Mouse (Mus musculus) hindbrain, embryonic 16.5 days (tissue): ENCODE results near the gene Nek4. TPM values are rescaled to one million over a fixed set of nuclear protein-coding genes. Genes with fewer than 3 reads are reported as not detected.

Source experiments
- ATAC-seq: fragments of 200-750 bp; cut with Nextera tagmentation; 2 replicates; pipeline ENCODE4 v1.8.0; 2017; ENCODE audit warnings: moderate TSS enrichment, moderate library complexity
- H3K27ac ChIP-seq: fragments of 300-500 bp; sonication (generic); 2 replicates; pipeline ENCODE4 v1.5.1; 2014; ENCODE audit warnings: low read depth, mild to moderate bottlenecking, control low read depth, low read length, moderate library complexity
- H3K27me3 ChIP-seq: fragments of 300-500 bp; sonication (generic); replicated peaks from 2 replicates; pipeline ENCODE4 v1.6.1; 2014; ENCODE audit warnings: low read length; ENCODE audit not compliant: control insufficient read depth, insufficient read depth
- H3K36me3 ChIP-seq: fragments of 300-500 bp; sonication (generic); 2 replicates; pipeline ENCODE4 v1.6.1; 2014; ENCODE audit warnings: mild to moderate bottlenecking, low read length, moderate library complexity, mixed read lengths; ENCODE audit not compliant: control insufficient read depth, insufficient read depth
- H3K4me1 ChIP-seq: fragments of 300-500 bp; sonication (generic); 2 replicates; pipeline ENCODE4 v1.6.1; 2014; ENCODE audit warnings: low read depth, low read length; ENCODE audit not compliant: control insufficient read depth, insufficient read depth
- H3K4me2 ChIP-seq: fragments of 300-500 bp; sonication (generic); 2 replicates; pipeline ENCODE4 v1.6.1; 2014; ENCODE audit warnings: mild to moderate bottlenecking, low read length, control low read depth, moderate library complexity
- H3K4me3 ChIP-seq: fragments of 300-500 bp; sonication (generic); 2 replicates; pipeline ENCODE4 v1.5.1; 2014; ENCODE audit warnings: mild to moderate bottlenecking, low read length, control low read depth, moderate library complexity
- H3K9ac ChIP-seq: fragments of 300-500 bp; sonication (generic); 2 replicates; pipeline ENCODE4 v1.6.1; 2014; ENCODE audit warnings: low read depth, mild to moderate bottlenecking, control low read depth, low read length, moderate library complexity
- H3K9me3 ChIP-seq: fragments of 300-500 bp; sonication (generic); 2 replicates; pipeline ENCODE4 v1.6.1; 2014; ENCODE audit warnings: mild to moderate bottlenecking, low read length, moderate library complexity; ENCODE audit not compliant: control insufficient read depth
- WGBS: fragments of 180-500 bp; shearing (Covaris S2); extraction: QIAGEN DNeasy Blood & Tissue Kit; methylation state at CpG from one replicate; pipeline ENCODE4 v1.1.7; 2014; 5-methylcytosine and 5-hydroxymethylcytosine counted together
- polyA plus RNA-seq: library from polyadenylated mRNA; unstranded; fragments of >200 nt; fragmentation: Nextera tagmentation; extraction: Ambion mirVana; gene quantifications from 2 replicates; pipeline ENCODE4 v1.2.1, GENCODE M21; 2015

The Nek4 gene
- polyA plus RNA-seq, 1 experiment from 2014 or later, result 15.6 TPM

DNA sequence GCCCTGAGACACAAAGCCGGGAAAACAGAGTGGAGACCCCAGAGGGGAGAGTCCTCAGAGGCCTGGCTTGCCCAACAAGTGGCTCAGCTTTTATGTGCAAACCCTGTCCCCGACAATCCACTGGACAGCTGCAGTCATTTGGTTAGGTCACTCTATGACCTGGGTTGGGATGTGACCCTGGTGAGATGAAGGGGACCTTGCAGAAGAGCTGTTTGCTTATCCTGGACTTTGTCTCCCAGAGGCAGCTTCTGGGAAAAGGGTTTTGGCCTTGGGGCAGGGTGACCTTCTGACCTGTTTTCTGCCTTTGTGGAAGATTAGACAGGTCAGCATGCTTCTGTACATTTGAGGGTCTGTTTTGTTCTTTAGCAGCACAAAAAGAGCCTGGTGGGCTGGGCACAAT is 6.4 kb upstream of the Nek4 start:
- Histone ChIP-seq H3K27ac (no peak overlapping the region), H3K4me1 (no peaks in the 10 kb centered on the region), H3K27me3 (no peaks in the 10 kb centered on the region), H3K36me3 (no peaks in the 10 kb centered on the region), H3K4me2 (no peak overlapping the region), H3K4me3 (no peak overlapping the region), H3K9ac (no peak overlapping the region), H3K9me3 (no peaks in the 10 kb centered on the region)
- no peak for ATAC-seq
- 88% methylated on average over 2 of the region's 2 CpGs for WGBS

DNA sequence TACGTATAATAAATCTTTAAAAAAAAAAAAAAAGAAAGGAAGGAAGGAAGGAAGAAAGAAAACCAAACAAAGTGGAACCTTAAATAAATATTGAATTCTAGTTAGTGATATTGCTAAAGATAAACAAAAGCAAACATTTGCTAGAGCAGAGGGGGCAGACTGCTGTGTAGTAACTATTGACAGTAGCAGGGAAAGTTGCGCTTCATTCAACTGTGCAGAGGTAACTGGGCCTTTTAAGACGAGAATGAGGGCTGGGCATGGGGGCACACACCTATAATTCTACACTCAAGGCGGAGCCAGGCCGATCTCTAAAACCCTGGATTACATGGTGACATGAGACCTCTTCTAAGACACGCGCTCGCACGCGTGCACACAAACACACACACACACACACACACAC is 1.2 kb upstream of the Nek4 start:
- ATAC-seq, result no peak
- Histone ChIP-seq H3K4me1 (peaks cover 7% of the 10 kb centered on the region), H3K27ac (no peak overlapping the region), H3K9ac (no peak overlapping the region), H3K36me3 (peaks cover 5% of the 10 kb centered on the region; the same call in 1 of the 2 replicates), H3K9me3 (no peaks in the 10 kb centered on the region), H3K4me2 (no peak overlapping the region), H3K4me3 (no peak overlapping the region), H3K27me3 (no peaks in the 10 kb centered on the region)
- 96% methylated on average over 10 of the region's 10 CpGs for WGBS

DNA sequence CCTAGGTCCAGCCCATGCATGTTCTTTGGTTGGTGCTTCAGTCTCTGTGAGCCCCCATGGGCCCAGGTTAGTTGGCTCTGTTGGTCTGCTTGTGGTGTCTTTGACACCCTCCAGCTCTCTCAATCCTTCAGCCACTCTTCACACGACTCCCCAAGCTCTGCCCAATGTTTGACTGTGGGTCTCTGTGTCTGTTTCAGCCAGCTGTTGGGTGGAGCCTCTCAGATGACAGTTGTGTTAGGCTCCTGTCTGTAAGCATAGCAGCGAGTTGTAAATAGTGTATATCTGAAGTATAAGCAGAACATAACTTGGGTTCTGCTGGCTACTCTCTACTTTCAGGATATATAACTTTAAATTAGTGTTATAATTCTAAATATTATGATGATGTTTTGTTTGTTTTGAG is 7.3 kb downstream of the Nek4 start:
- H3K9me3 ChIP-seq, result no peaks in the 10 kb centered on the region
- whole genome bisulfite sequencing, result 83% methylated on average over 2 of the region's 2 CpGs
- no peaks in the 10 kb centered on the region for H3K27me3 ChIP-seq
- H3K36me3 ChIP-seq, result peaks cover 16% of the 10 kb centered on the region
- H3K27ac ChIP-seq, result no peak overlapping the region
- ATAC-seq, result no peak
- H3K4me2 ChIP-seq, result no peak overlapping the region
- no peak overlapping the region for H3K4me3 ChIP-seq
- no peaks in the 10 kb centered on the region for H3K4me1 ChIP-seq
- H3K9ac ChIP-seq, result no peak overlapping the region

DNA sequence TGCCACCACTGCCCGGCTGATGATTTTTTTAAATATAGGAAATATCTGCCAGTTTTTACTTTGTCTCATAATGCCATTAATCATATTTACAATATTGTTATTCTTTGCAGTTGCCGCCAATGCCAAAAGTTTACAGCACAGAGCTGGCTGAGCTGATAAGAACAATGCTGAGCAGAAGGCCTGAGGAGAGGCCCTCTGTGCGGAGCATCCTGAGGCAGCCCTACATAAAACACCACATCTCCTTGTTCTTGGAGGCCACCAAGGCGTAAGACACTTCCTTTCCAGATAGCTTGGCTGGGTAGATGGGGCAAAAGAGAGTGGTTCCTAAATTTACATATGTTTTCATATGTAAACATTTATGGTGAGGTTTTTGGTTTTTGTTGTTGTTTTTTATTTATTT is 7.9 kb downstream of the Nek4 start:
- ATAC-seq, result no peak
- Histone ChIP-seq H3K4me1 (no peaks in the 10 kb centered on the region), H3K4me2 (no peak overlapping the region), H3K27me3 (no peaks in the 10 kb centered on the region), H3K9ac (no peak overlapping the region), H3K9me3 (no peaks in the 10 kb centered on the region), H3K36me3 (peaks cover 13% of the 10 kb centered on the region), H3K4me3 (no peak overlapping the region), H3K27ac (no peak overlapping the region)
- 93% methylated on average over 4 of the region's 4 CpGs for WGBS

DNA sequence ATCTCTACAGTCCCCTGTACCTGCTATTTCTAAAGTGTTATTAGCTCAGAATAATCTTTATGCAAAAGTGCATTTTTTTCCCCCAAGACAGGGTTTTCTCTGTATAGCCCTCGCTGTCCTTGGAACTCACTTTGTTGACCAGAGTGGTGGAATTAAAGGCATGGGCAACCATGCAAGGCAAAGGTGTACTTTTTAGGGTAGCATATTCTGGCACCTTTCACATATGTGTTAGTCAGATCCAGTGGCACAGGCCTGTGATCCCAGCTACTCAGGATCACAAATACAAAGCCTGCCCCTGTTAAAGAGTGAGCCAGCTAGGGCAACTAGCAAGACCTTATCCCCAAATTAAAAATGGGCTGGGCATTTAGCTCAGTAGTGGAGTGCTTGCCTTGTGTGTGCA is 9.2 kb downstream of the Nek4 start:
- WGBS, result 91% methylated on average over 1 of the region's 1 CpGs
- H3K27me3 ChIP-seq, result no peaks in the 10 kb centered on the region
- no peak for ATAC-seq
- H3K4me1 ChIP-seq, result no peaks in the 10 kb centered on the region
- no peaks in the 10 kb centered on the region for H3K9me3 ChIP-seq
- H3K27ac ChIP-seq, result no peak overlapping the region
- peaks cover 13% of the 10 kb centered on the region; the same call in 1 of the 2 replicates for H3K36me3 ChIP-seq
- H3K4me3 ChIP-seq, result no peak overlapping the region
- no peak overlapping the region for H3K9ac ChIP-seq
- H3K4me2 ChIP-seq, result no peak overlapping the region

DNA sequence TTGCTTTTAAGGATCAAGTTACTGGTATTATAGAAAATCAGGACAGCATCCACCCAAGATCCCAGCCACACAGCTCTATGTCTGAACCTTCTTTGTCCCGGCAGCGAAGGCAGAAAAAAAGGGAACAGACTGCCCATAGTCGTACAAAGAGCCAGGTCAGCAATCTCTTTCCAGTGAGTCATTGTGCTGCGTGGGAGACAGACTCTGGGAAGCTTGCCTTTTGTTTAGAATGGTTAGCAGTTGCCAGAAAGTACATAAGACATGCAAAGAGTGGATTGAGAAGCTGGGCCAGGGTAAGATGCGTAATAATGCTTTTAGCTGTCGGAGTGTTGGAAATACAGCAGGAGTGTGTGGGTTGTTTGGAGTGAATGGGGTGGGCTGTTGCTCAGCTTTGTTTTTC is 23.0 kb downstream of the Nek4 start:
- WGBS, result 45% methylated on average over 6 of the region's 6 CpGs
- Histone ChIP-seq H3K36me3 (peaks cover 13% of the 10 kb centered on the region), H3K27ac (0 out of 2 replicates have a peak overlapping the region, but pooled peaks have one; percentile 23), H3K9ac (no peak overlapping the region), H3K4me3 (no peak overlapping the region), H3K4me2 (no peak overlapping the region), H3K4me1 (no peaks in the 10 kb centered on the region), H3K9me3 (no peaks in the 10 kb centered on the region), H3K27me3 (no peaks in the 10 kb centered on the region)
- peak; percentile 78 for ATAC-seq

DNA sequence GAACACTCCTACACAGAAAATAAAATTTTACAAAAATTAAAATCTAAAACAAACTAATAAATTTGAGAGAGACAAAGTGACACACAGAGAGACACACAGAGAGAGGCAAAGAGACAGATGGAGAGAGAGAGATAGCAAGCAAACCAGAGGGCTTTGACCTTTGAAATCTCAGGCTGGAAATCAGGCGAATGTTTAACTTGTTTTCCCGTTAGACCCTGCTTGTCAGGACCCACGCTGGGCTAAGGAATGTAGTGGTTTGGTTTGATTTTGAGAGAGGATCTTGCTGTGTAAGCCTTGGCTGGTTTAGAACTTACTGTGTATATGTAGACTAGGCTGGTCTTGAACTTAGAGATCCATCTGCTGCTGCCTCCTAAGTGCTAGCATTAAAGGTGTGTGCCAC is 25.0 kb downstream of the Nek4 start:
- Histone ChIP-seq H3K9me3 (no peaks in the 10 kb centered on the region), H3K9ac (no peak overlapping the region), H3K4me1 (no peaks in the 10 kb centered on the region), H3K4me3 (no peak overlapping the region), H3K27me3 (no peaks in the 10 kb centered on the region), H3K27ac (no peak overlapping the region), H3K36me3 (peaks cover 13% of the 10 kb centered on the region), H3K4me2 (no peak overlapping the region)
- 90% methylated on average over 3 of the region's 3 CpGs for WGBS
- ATAC-seq, result no peak

DNA sequence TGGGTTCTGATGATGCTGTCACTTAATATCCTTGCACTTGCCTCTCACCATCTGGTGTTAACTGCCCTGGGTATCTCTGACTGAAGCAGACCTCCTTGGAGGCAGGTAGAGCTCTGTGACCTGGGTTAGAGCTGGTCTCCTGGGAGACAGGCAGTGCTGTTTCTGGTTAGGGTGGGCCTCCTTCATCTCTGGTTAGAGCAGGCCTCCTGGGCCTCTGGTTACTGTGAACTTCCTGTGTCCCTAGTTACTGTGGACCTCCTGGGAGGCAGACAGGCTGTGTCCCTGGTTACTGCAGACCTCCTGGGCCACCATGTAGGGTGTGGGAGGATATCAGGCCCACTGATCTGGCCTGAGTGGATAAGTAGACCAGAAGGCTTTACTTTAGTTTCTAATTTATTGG is 45.2 kb downstream of the Nek4 start:
- no peaks in the 10 kb centered on the region for H3K36me3 ChIP-seq
- no peaks in the 10 kb centered on the region for H3K9me3 ChIP-seq
- no peaks in the 10 kb centered on the region for H3K27me3 ChIP-seq
- no peak overlapping the region for H3K9ac ChIP-seq
- peaks cover 7% of the 10 kb centered on the region for H3K4me1 ChIP-seq
- H3K27ac ChIP-seq, result no peak overlapping the region
- H3K4me2 ChIP-seq, result no peak overlapping the region
- no peak for ATAC-seq
- H3K4me3 ChIP-seq, result no peak overlapping the region

DNA sequence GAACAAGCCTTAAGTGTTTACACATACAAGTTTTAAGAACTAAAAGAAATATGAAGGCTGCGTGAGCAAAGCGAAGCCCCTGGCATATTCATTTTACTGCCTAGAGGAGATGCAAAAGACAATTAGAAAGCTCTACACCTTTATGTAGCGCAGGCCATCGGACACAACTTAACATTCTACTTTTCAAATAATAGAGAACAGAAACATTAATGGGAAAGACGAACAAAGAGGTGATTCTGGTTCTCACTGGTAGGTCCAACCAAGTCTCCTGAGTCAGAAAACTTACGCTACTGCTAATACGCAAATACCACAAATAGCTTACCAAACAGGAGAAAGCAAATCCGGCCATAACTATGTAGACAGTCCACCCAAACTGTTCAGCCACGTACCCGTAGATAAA is 49.2 kb downstream of the Nek4 start:
- H3K9me3 ChIP-seq, result no peaks in the 10 kb centered on the region
- peak overlapping the region; percentile 96 for H3K4me3 ChIP-seq
- H3K36me3 ChIP-seq, result no peaks in the 10 kb centered on the region
- 67% methylated on average over 10 of the region's 10 CpGs for WGBS
- peak overlapping the region; percentile 82 for H3K4me2 ChIP-seq
- H3K9ac ChIP-seq, result peak overlapping the region; percentile 99
- peaks cover 15% of the 10 kb centered on the region for H3K4me1 ChIP-seq
- ATAC-seq, result no peak
- H3K27me3 ChIP-seq, result no peaks in the 10 kb centered on the region
- no peak overlapping the region for H3K27ac ChIP-seq

DNA sequence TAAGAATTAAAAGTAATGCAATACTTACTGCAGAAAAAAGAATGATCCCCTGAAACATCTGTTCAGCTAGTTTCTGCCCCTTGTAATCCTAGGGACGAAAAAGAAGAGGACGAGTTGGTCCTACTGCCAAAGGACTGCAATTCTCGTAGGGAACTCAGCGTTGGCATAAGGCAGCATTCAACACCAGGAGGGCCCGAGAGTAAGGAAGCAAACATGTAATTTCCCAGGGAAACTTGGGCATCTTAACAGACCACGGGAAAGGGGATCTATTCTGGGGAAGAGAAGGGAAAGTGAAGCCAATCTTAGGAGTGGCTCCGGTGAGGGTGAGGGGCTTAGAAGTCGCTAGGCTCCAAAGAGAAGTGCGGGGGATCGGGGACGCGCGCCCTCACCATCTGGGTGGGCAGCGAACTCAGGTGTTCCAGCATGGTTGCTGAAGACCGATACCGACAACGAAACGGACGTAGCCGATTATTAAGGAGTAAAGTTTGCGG is 49.7 kb downstream of the Nek4 start:
- H3K4me2 ChIP-seq, result peak overlapping the region; percentile 82
- H3K9me3 ChIP-seq, result no peaks in the 10 kb centered on the region
- H3K27ac ChIP-seq, result peak overlapping the region; percentile 96
- peak; percentile 24; the same call in 1 of the 2 replicates for ATAC-seq
- peaks cover 15% of the 10 kb centered on the region for H3K4me1 ChIP-seq
- H3K4me3 ChIP-seq, result peak overlapping the region; percentile 96
- H3K9ac ChIP-seq, result peak overlapping the region; percentile 99
- no peaks in the 10 kb centered on the region for H3K27me3 ChIP-seq
- under 1% methylated on average over 21 of the region's 21 CpGs for WGBS
- H3K36me3 ChIP-seq, result no peaks in the 10 kb centered on the region
